Mouse (Mus musculus) intestine, embryonic 15.5 days (tissue): ENCODE data around the gene Lamp1. TPM values are rescaled to one million over a fixed set of nuclear protein-coding genes. Genes with fewer than 3 reads are reported as not detected.

Experiments used
- ATAC-seq: fragments of 200-750 bp; cut with Nextera tagmentation; 2 replicates; pipeline ENCODE4 v1.8.0; 2017; ENCODE audit warnings: moderate TSS enrichment, moderate library complexity
- H3K27ac ChIP-seq: fragments of 300-500 bp; sonication (generic); 2 replicates; pipeline ENCODE4 v1.5.1; 2015; ENCODE audit warnings: mild to moderate bottlenecking, inconsistent platforms
- H3K27me3 ChIP-seq: fragments of 300-500 bp; sonication (generic); replicated peaks from 2 replicates; pipeline ENCODE4 v1.6.1; 2015; ENCODE audit warnings: inconsistent platforms
- H3K36me3 ChIP-seq: fragments of 300-500 bp; sonication (generic); 2 replicates; pipeline ENCODE4 v1.6.1; 2015; ENCODE audit warnings: inconsistent platforms
- H3K4me1 ChIP-seq: fragments of 300-500 bp; sonication (generic); replicated peaks from 2 replicates; pipeline ENCODE4 v1.6.1; 2015; ENCODE audit warnings: inconsistent platforms
- H3K4me2 ChIP-seq: fragments of 300-500 bp; sonication (generic); replicated peaks from 2 replicates; pipeline ENCODE4 v1.6.1; 2015; ENCODE audit warnings: mild to moderate bottlenecking, inconsistent platforms
- H3K4me3 ChIP-seq: fragments of 300-500 bp; sonication (generic); replicated peaks from 2 replicates; pipeline ENCODE4 v1.5.1; 2015; ENCODE audit warnings: inconsistent platforms
- H3K9ac ChIP-seq: fragments of 300-500 bp; sonication (generic); 2 replicates; pipeline ENCODE4 v1.6.1; 2015; ENCODE audit warnings: inconsistent platforms
- H3K9me3 ChIP-seq: fragments of 300-500 bp; sonication (generic); 2 replicates; pipeline ENCODE4 v1.6.1; 2016; ENCODE audit warnings: inconsistent platforms
- WGBS: fragments of 180-500 bp; shearing (Covaris S2); methylation state at CpG from one replicate; pipeline ENCODE4 v1.1.7; 2015; 5-methylcytosine and 5-hydroxymethylcytosine counted together
- polyA plus RNA-seq: library from polyadenylated mRNA; unstranded; fragments of >200 nt; fragmentation: Nextera tagmentation; extraction: Ambion mirVana; gene quantifications from 2 replicates; pipeline ENCODE4 v1.2.1, GENCODE M21; 2015

Lamp1 gene
- polyA plus RNA-seq, 1 experiment from 2014 or later: 407 TPM

GRCm38 (mm10) chr8:13174305-13174704, 15.3 kb downstream of the Lamp1 start:
- no peaks in the 10 kb centered on the region for H3K4me1 ChIP-seq
- 86% methylated on average over 4 of the region's 4 CpGs for WGBS
- no peak overlapping the region for H3K4me3 ChIP-seq

DNA sequence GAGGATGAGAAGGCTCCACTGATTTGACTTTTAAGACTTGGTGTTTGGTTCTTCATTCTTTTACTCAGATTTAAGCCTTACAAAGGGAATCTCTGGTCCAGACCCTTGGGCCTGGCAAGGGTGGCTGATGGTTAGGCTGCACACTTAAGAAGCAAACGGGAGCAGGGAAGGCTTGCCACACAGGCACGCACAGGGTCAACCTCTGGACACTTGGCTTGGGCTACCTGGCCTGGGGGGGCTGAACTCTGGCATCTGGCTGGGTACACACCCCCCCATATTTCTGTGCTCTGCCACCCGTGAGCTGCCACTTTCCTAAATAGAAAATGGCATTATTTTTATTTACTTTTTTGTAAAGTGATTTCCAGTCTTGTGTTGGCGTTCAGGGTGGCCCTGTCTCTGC, 15.8 kb downstream of the Lamp1 start:
- Histone ChIP-seq H3K27me3 (no peaks in the 10 kb centered on the region), H3K36me3 (peaks cover 47% of the 10 kb centered on the region)
- WGBS: 90% methylated on average over 4 of the region's 4 CpGs

More at GRCm38 (mm10) chr8:13174305-13174704, 15.3 kb downstream of the Lamp1 start:
- no peaks in the 10 kb centered on the region for H3K9me3 ChIP-seq
- H3K36me3 ChIP-seq: peaks cover 47% of the 10 kb centered on the region
- no peak overlapping the region for H3K9ac ChIP-seq
- H3K4me2 ChIP-seq: no peak overlapping the region
- ATAC-seq: no peak
- H3K27ac ChIP-seq: no peak overlapping the region
- no peaks in the 10 kb centered on the region for H3K27me3 ChIP-seq

GRCm38 (mm10) chr8:13175650-13176049, 16.7 kb downstream of the Lamp1 start:
- no peaks in the 10 kb centered on the region for H3K27me3 ChIP-seq

More for the DNA sequence above, 15.8 kb downstream of the Lamp1 start:
- Histone ChIP-seq H3K27ac (no peak overlapping the region), H3K4me2 (no peak overlapping the region), H3K4me3 (no peak overlapping the region), H3K4me1 (no peaks in the 10 kb centered on the region), H3K9ac (no peak overlapping the region), H3K9me3 (no peaks in the 10 kb centered on the region)
- no peak for ATAC-seq

GRCm38 (mm10) chr8:13177173-13177852, 18.4 kb downstream of the Lamp1 start:
- Histone ChIP-seq H3K9me3 (no peaks in the 10 kb centered on the region), H3K4me3 (no peak overlapping the region), H3K9ac (no peak overlapping the region), H3K27ac (no peak overlapping the region), H3K4me1 (no peaks in the 10 kb centered on the region), H3K27me3 (no peaks in the 10 kb centered on the region), H3K4me2 (no peak overlapping the region), H3K36me3 (peaks cover 34% of the 10 kb centered on the region)
- peak; percentile 46; the same call in 1 of the 2 replicates for ATAC-seq
- 85% methylated on average over 7 of the region's 7 CpGs for WGBS

More at GRCm38 (mm10) chr8:13175650-13176049, 16.7 kb downstream of the Lamp1 start:
- ATAC-seq: no peak
- WGBS: 87% methylated on average over 1 of the region's 1 CpGs
- no peaks in the 10 kb centered on the region for H3K4me1 ChIP-seq
- peaks cover 47% of the 10 kb centered on the region for H3K36me3 ChIP-seq
- no peak overlapping the region for H3K4me3 ChIP-seq
- H3K4me2 ChIP-seq: no peak overlapping the region
- no peaks in the 10 kb centered on the region for H3K9me3 ChIP-seq
- no peak overlapping the region for H3K27ac ChIP-seq
- H3K9ac ChIP-seq: no peak overlapping the region

GRCm38 (mm10) chr8:13178137-13178536, 19.2 kb downstream of the Lamp1 start:
- H3K9ac ChIP-seq: no peak overlapping the region
- H3K4me3 ChIP-seq: no peak overlapping the region
- H3K4me2 ChIP-seq: no peak overlapping the region
- H3K9me3 ChIP-seq: no peaks in the 10 kb centered on the region
- 90% methylated on average over 5 of the region's 5 CpGs for WGBS
- H3K27me3 ChIP-seq: no peaks in the 10 kb centered on the region
- peaks cover 26% of the 10 kb centered on the region for H3K36me3 ChIP-seq
- H3K4me1 ChIP-seq: no peaks in the 10 kb centered on the region
- no peak overlapping the region for H3K27ac ChIP-seq
- ATAC-seq: no peak

DNA sequence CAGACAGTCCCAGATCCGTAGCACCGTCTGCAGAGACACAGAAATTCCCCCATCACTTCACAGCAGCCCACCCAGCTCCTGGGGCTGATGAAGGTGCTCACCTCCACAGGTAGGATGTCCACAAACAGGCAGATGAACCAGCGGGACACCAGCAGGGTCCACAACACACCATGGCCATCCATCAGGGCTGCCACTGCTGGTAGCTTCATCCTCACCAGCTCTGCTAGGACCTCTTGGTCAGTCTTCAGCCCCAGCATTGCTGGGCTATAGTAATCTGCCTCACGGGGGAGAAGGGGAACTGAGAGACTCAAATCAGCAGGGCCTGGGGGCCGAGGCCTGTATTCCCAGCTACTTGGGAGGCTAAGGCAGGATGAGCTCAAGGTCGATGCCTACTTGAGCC, 20.5 kb downstream of the Lamp1 start:
- no peak overlapping the region for H3K9ac ChIP-seq
- H3K36me3 ChIP-seq: peaks cover 15% of the 10 kb centered on the region; the same call in 1 of the 2 replicates
- 79% methylated on average over 6 of the region's 6 CpGs for WGBS

GRCm38 (mm10) chr8:13179948-13180347, 21.0 kb downstream of the Lamp1 start:
- 78% methylated on average over 7 of the region's 7 CpGs for WGBS
- no peak for ATAC-seq
- H3K27me3 ChIP-seq: no peaks in the 10 kb centered on the region
- no peaks in the 10 kb centered on the region for H3K4me1 ChIP-seq
- H3K27ac ChIP-seq: no peak overlapping the region
- no peak overlapping the region for H3K4me3 ChIP-seq
- H3K9ac ChIP-seq: no peak overlapping the region
- no peaks in the 10 kb centered on the region for H3K9me3 ChIP-seq
- H3K4me2 ChIP-seq: no peak overlapping the region
- H3K36me3 ChIP-seq: peaks cover 12% of the 10 kb centered on the region; the same call in 1 of the 2 replicates

More for the DNA sequence above, 20.5 kb downstream of the Lamp1 start:
- no peak for ATAC-seq
- no peaks in the 10 kb centered on the region for H3K4me1 ChIP-seq
- H3K27me3 ChIP-seq: no peaks in the 10 kb centered on the region
- H3K27ac ChIP-seq: no peak overlapping the region
- no peaks in the 10 kb centered on the region for H3K9me3 ChIP-seq
- no peak overlapping the region for H3K4me3 ChIP-seq
- H3K4me2 ChIP-seq: no peak overlapping the region

DNA sequence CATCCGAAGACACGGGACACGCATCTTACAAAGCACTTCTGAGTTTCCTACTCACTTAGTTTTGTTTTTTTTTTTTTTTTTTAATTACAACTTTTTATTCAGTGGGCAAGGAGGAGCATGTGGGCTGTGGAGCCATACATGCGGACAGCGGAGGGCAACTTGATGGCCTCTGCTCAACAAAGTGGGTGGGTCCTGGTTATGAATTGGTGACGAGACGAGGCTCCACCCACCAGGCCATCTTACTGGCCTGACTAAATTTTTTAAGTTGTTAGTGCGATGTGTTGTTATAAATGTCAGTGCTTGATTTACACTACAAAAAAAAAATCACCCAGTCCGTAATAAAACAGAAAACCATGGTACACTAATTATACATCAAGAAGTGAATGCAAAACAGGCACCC, 21.4 kb downstream of the Lamp1 start:
- H3K4me2 ChIP-seq: no peak overlapping the region
- no peaks in the 10 kb centered on the region for H3K4me1 ChIP-seq
- peaks cover 9% of the 10 kb centered on the region; the same call in 1 of the 2 replicates for H3K36me3 ChIP-seq
- ATAC-seq: no peak
- 81% methylated on average over 9 of the region's 9 CpGs for WGBS
- H3K9me3 ChIP-seq: no peaks in the 10 kb centered on the region
- no peak overlapping the region for H3K4me3 ChIP-seq
- H3K9ac ChIP-seq: no peak overlapping the region
- no peak overlapping the region for H3K27ac ChIP-seq
- H3K27me3 ChIP-seq: no peaks in the 10 kb centered on the region

GRCm38 (mm10) chr8:13180911-13181690, 22.1 kb downstream of the Lamp1 start:
- no peak for ATAC-seq
- H3K27me3 ChIP-seq: no peaks in the 10 kb centered on the region
- H3K4me2 ChIP-seq: no peak overlapping the region
- no peak overlapping the region for H3K27ac ChIP-seq
- H3K4me1 ChIP-seq: no peaks in the 10 kb centered on the region
- WGBS: 80% methylated on average over 18 of the region's 18 CpGs
- H3K36me3 ChIP-seq: peaks cover 3% of the 10 kb centered on the region; the same call in 1 of the 2 replicates
- no peak overlapping the region for H3K9ac ChIP-seq
- no peak overlapping the region for H3K4me3 ChIP-seq
- no peaks in the 10 kb centered on the region for H3K9me3 ChIP-seq

- Histone ChIP-seq H3K9me3 (no peaks in the 10 kb centered on the region), H3K9ac (no peak overlapping the region), H3K4me3 (no peak overlapping the region), H3K4me1 (no peaks in the 10 kb centered on the region), H3K36me3 (peaks cover 3% of the 10 kb centered on the region; the same call in 1 of the 2 replicates), H3K27ac (no peak overlapping the region), H3K4me2 (no peak overlapping the region), H3K27me3 (no peaks in the 10 kb centered on the region)
- WGBS: 62% methylated on average over 2 of the region's 2 CpGs
- no peak for ATAC-seq
These were observed 22.7 kb downstream of the Lamp1 start for GRCm38 (mm10) chr8:13181691-13181976.

- peaks cover 3% of the 10 kb centered on the region; the same call in 1 of the 2 replicates for H3K36me3 ChIP-seq
- no peaks in the 10 kb centered on the region for H3K9me3 ChIP-seq
- no peak overlapping the region for H3K4me3 ChIP-seq
- H3K4me1 ChIP-seq: no peaks in the 10 kb centered on the region
- H3K9ac ChIP-seq: no peak overlapping the region
- H3K27ac ChIP-seq: no peak overlapping the region
- no peaks in the 10 kb centered on the region for H3K27me3 ChIP-seq
- ATAC-seq: no peak
- WGBS: 78% methylated on average over 8 of the region's 8 CpGs
- H3K4me2 ChIP-seq: no peak overlapping the region
These were observed 27.9 kb downstream of the Lamp1 start for GRCm38 (mm10) chr8:13186819-13187218.

- H3K9ac ChIP-seq: no peak overlapping the region
- H3K27ac ChIP-seq: no peak overlapping the region
- H3K36me3 ChIP-seq: peaks cover 3% of the 10 kb centered on the region; the same call in 1 of the 2 replicates
- H3K9me3 ChIP-seq: no peaks in the 10 kb centered on the region
- H3K4me1 ChIP-seq: no peaks in the 10 kb centered on the region
- no peak overlapping the region for H3K4me3 ChIP-seq
- 80% methylated on average over 9 of the region's 9 CpGs for WGBS
- H3K4me2 ChIP-seq: no peak overlapping the region
- ATAC-seq: no peak
- H3K27me3 ChIP-seq: no peaks in the 10 kb centered on the region
These were observed 28.3 kb downstream of the Lamp1 start for GRCm38 (mm10) chr8:13187229-13187628.
